Mouse (Mus musculus) MEL (cell line): Measurements from ENCODE around the gene Thap8. TPM values are rescaled to one million over a fixed set of nuclear protein-coding genes. Genes with fewer than 3 reads are reported as not detected.

ENCODE experiments used
- DNase-seq: peaks from one replicate; pipeline ENCODE4 v3.0.0; 2011; ENCODE audit warnings: low read depth, low spot score
- H3K27ac ChIP-seq: 2 replicates; pipeline ENCODE4 v1.5.1; 2012; ENCODE audit warnings: low read depth, mild to moderate bottlenecking, control low read depth, low read length, moderate library complexity; ENCODE audit not compliant: control insufficient read depth
- H3K27me3 ChIP-seq, 2 experiments: fragments of 150-350 bp in 1 of 2; sonication (generic) in 1 of 2; 2 replicates each; pipeline ENCODE4 v1.6.1; 2012; ENCODE audit warnings: low read length in 2 of 2, mild to moderate bottlenecking in 2 of 2, improper control_type of control experiment in 1 of 2, moderate library complexity in 1 of 2; ENCODE audit not compliant: insufficient read depth in 2 of 2, control insufficient read depth in 1 of 2
- H3K36me3 ChIP-seq, 2 experiments: 2 replicates each; pipeline ENCODE4 v1.6.1; 2012 to 2014; ENCODE audit warnings: low read length in 2 of 2, improper control_type of control experiment in 1 of 2, inconsistent platforms in 1 of 2, mild to moderate bottlenecking in 1 of 2; ENCODE audit not compliant: insufficient read depth in 2 of 2, control insufficient read depth in 1 of 2
- H3K4me1 ChIP-seq, 2 experiments: fragments of 150-350 bp in 1 of 2; sonication (generic) in 1 of 2; 2 replicates each; pipeline ENCODE4 v1.6.1; 2012; ENCODE audit warnings: low read length in 2 of 2, improper control_type of control experiment in 1 of 2, mild to moderate bottlenecking in 1 of 2; ENCODE audit not compliant: insufficient read depth in 2 of 2, control insufficient read depth in 1 of 2
- H3K4me3 ChIP-seq, 2 experiments: fragments of 150-350 bp in 1 of 2; sonication (generic) in 1 of 2; 2 replicates each; pipeline ENCODE4 v1.5.1; 2012; ENCODE audit warnings: low read depth in 2 of 2, low read length in 2 of 2, mild to moderate bottlenecking in 2 of 2, moderate library complexity in 2 of 2, control low read depth in 1 of 2, improper control_type of control experiment in 1 of 2; ENCODE audit not compliant: control insufficient read depth in 1 of 2, insufficient read depth in 1 of 2
- H3K79me2 ChIP-seq: 2 replicates; pipeline ENCODE4 v1.6.1; 2012; ENCODE audit warnings: mild to moderate bottlenecking, low read length, moderate library complexity; ENCODE audit not compliant: control insufficient read depth, poor library complexity, insufficient read depth
- H3K9ac ChIP-seq: 2 replicates; pipeline ENCODE4 v1.6.1; 2012; ENCODE audit warnings: low read depth, mild to moderate bottlenecking, control low read depth, low read length, moderate library complexity; ENCODE audit not compliant: control insufficient read depth, poor library complexity, severe bottlenecking
- H3K9me3 ChIP-seq: fragments of 150-350 bp; sonication (generic); replicated peaks from 2 replicates; pipeline ENCODE4 v1.6.1; 2012; ENCODE audit warnings: mild to moderate bottlenecking, low read length, improper control_type of control experiment, moderate library complexity; ENCODE audit not compliant: insufficient read depth
- CTCF ChIP-seq, 3 experiments: IDR thresholded peaks in 2 of 3; conservative IDR thresholded peaks in 1 of 3; 2 replicates each; pipeline ENCODE4 v1.5.1; 2011 to 2012; ENCODE audit warnings: low read length in 3 of 3, low read depth in 2 of 3, mild to moderate bottlenecking in 2 of 3, improper control_type of control experiment in 1 of 3, inconsistent platforms in 1 of 3, mixed read lengths in 1 of 3, moderate library complexity in 1 of 3; ENCODE audit not compliant: control insufficient read depth in 1 of 3, insufficient read depth in 1 of 3, poor library complexity in 1 of 3, severe bottlenecking in 1 of 3
- ELF1 ChIP-seq: IDR thresholded peaks from 2 replicates; pipeline ENCODE4 v1.6.1; 2014; ENCODE audit warnings: low read depth, mild to moderate bottlenecking, inconsistent platforms, low read length, improper control_type of control experiment, moderate library complexity
- EP300 ChIP-seq, 2 experiments: IDR thresholded peaks; 2 replicates each; pipeline ENCODE4 v1.6.1; 2011; ENCODE audit warnings: improper control_type of control experiment in 2 of 2, low read length in 2 of 2, low read depth in 1 of 2, mild to moderate bottlenecking in 1 of 2
- GABPA ChIP-seq: IDR thresholded peaks from 2 replicates; pipeline ENCODE4 v1.6.1; 2012; ENCODE audit warnings: low read depth, mild to moderate bottlenecking, inconsistent platforms, low read length, improper control_type of control experiment, moderate library complexity
- GATA1 ChIP-seq: IDR thresholded peaks from 2 replicates; pipeline ENCODE4 v1.6.1; 2011; ENCODE audit warnings: low read depth, low read length, improper control_type of control experiment
- KAT2A ChIP-seq: conservative IDR thresholded peaks from 2 replicates; pipeline ENCODE4 v1.6.1; 2012; ENCODE audit warnings: low read depth, low read length, improper control_type of control experiment, inconsistent platforms
- MXI1 ChIP-seq: IDR thresholded peaks from 2 replicates; pipeline ENCODE4 v1.6.1; 2011; ENCODE audit warnings: mild to moderate bottlenecking, low read depth, low read length, improper control_type of control experiment
- NRF1 ChIP-seq: IDR thresholded peaks from 2 replicates; pipeline ENCODE4 v1.6.1; 2014; ENCODE audit warnings: low read depth, mild to moderate bottlenecking, inconsistent platforms, low read length, improper control_type of control experiment, moderate library complexity; ENCODE audit not compliant: poor library complexity, insufficient read depth, severe bottlenecking
- POLR2A ChIP-seq, 2 experiments: IDR thresholded peaks; 2 replicates each; pipeline ENCODE4 v1.6.1; 2011 to 2012; ENCODE audit warnings: low read length in 2 of 2, mild to moderate bottlenecking in 2 of 2, control low read depth in 1 of 2, improper control_type of control experiment in 1 of 2, low read depth in 1 of 2, moderate library complexity in 1 of 2; ENCODE audit not compliant: control insufficient read depth in 1 of 2, insufficient read depth in 1 of 2, poor library complexity in 1 of 2
- POLR2AphosphoS2 ChIP-seq: IDR thresholded peaks from 2 replicates; pipeline ENCODE4 v1.6.1; 2011; ENCODE audit warnings: low read length, improper control_type of control experiment
- POLR2AphosphoS5 ChIP-seq: IDR thresholded peaks from 2 replicates; pipeline ENCODE4 v1.6.1; 2012; ENCODE audit warnings: low read depth, borderline replicate concordance, mild to moderate bottlenecking, inconsistent platforms, low read length, moderate library complexity, mixed read lengths
- RAD21 ChIP-seq: IDR thresholded peaks from 2 replicates; pipeline ENCODE4 v1.6.1; 2011; ENCODE audit warnings: mild to moderate bottlenecking, low read depth, low read length, improper control_type of control experiment
- RCOR1 ChIP-seq: IDR thresholded peaks from 2 replicates; pipeline ENCODE4 v1.6.1; 2012; ENCODE audit warnings: low read depth, mild to moderate bottlenecking, inconsistent platforms, low read length, improper control_type of control experiment
- TBP ChIP-seq: IDR thresholded peaks from 2 replicates; pipeline ENCODE4 v1.8.0; 2011; ENCODE audit warnings: low read depth, low read length, improper control_type of control experiment
- TCF12 ChIP-seq: IDR thresholded peaks from 2 replicates; pipeline ENCODE4 v1.6.1; 2014; ENCODE audit warnings: low read depth, mild to moderate bottlenecking, inconsistent platforms, low read length, improper control_type of control experiment, moderate library complexity
- USF1 ChIP-seq: IDR thresholded peaks from 2 replicates; pipeline ENCODE4 v1.6.1; 2014; ENCODE audit warnings: low read depth, mild to moderate bottlenecking, inconsistent platforms, low read length, improper control_type of control experiment, moderate library complexity
- USF2 ChIP-seq, 2 experiments: IDR thresholded peaks; 2 replicates each; pipeline ENCODE4 v1.6.1; 2011 to 2012; ENCODE audit warnings: improper control_type of control experiment in 2 of 2, low read length in 2 of 2, borderline replicate concordance in 1 of 2, inconsistent platforms in 1 of 2, low read depth in 1 of 2, mild to moderate bottlenecking in 1 of 2; ENCODE audit not compliant: insufficient read depth in 1 of 2
- ZKSCAN1 ChIP-seq: IDR thresholded peaks from 2 replicates; pipeline ENCODE4 v1.6.1; 2012; ENCODE audit warnings: low read depth, mild to moderate bottlenecking, inconsistent platforms, low read length, improper control_type of control experiment, moderate library complexity
- polyA plus RNA-seq, 2 experiments: library from polyadenylated mRNA; stranded (reverse) in 1 of 2; unstranded in 1 of 2; fragments of >175 nt in 1 of 2; fragments of >200 nt in 1 of 2; gene quantifications; 2 replicates each; pipeline versions ENCODE4 v1.2.1 to v1.2.4; 2012; ENCODE audit warnings: low replicate concordance in 2 of 2, low read depth in 1 of 2; ENCODE audit not compliant: insufficient read length in 2 of 2, insufficient read depth in 1 of 2, missing spikeins in 1 of 2
- total RNA-seq: library from RNA; depleted of rRNA; stranded (reverse); fragments of 300-350 nt; gene quantifications from 2 replicates; pipeline ENCODE4 v1.2.3, GENCODE M21; 2012

Gene Thap8
- total and polyA plus RNA-seq, 3 experiments, result 0.46 to 0.73 TPM; not detected in 1

- Histone ChIP-seq H3K79me2 (peaks cover 7% of the 10 kb centered on the region), H3K9ac (no peak overlapping the region), H3K9me3 (no peaks in the 10 kb centered on the region), H3K36me3 (no peaks in the 10 kb centered on the region), H3K4me1 (peaks cover 0 to 9% of the 10 kb centered on the region in 2 experiments; a peak in 1 of 4 replicates), H3K27me3 (no peaks in the 10 kb centered on the region), H3K27ac (no peak overlapping the region), H3K4me3 (no peak overlapping the region)
- TF ChIP-seq EP300 (IDR thresholded peaks at IDR 0.05; ENCODE audit: low read depth in 1 of 2, low read length in 2 of 2) (no peak), POLR2AphosphoS5 (no peak), CTCF (IDR thresholded peaks at IDR 0.05 in 2 of 3, conservative IDR thresholded peaks at IDR 0.05 in 1 of 3; ENCODE audit: control insufficient read depth in 1 of 3, insufficient read depth in 1 of 3, low read depth in 2 of 3, low read length in 3 of 3, poor library complexity in 1 of 3, severe bottlenecking in 1 of 3) (no peak), TCF12 (no peak), GABPA (no peak), MXI1 (no peak), ELF1 (no peak), ZKSCAN1 (no peak), KAT2A (no peak), RAD21 (no peak), NRF1 (no peak), USF1 (no peak), RCOR1 (no peak), TBP (no peak), POLR2AphosphoS2 (no peak)
- no peak for DNase-seq
Observed at GRCm38 (mm10) chr7:30234276-30234858, 45.5 kb upstream of the Thap8 start.

DNA sequence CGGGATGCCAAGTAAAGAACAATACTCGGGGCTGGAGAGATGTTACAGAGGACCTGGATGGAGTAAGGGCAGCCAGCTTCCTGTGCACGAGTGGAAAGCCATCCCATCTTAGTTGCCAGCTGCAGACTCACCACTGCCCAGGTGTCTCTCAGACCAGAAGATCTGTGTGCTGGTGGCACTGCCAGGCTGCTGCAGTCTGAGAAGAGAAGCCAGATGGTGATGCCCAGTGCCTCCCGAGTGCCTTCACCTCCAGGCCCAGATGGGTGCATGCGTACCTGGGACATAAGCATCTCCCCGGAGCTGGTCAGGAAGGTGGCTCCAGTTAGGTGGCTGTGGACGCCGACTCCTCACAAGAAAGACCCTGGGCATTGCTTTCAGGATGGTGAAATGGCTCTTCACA lies 44.8 kb upstream of the Thap8 start:
- no peak for TF ChIP-seq RCOR1
- TF ChIP-seq POLR2A (IDR thresholded peaks at IDR 0.05; ENCODE audit: control insufficient read depth in 1 of 2, insufficient read depth in 1 of 2, low read depth in 1 of 2, low read length in 2 of 2, poor library complexity in 1 of 2), result no peak
- TF ChIP-seq KAT2A, result no peak
- no peak for TF ChIP-seq USF2 (IDR thresholded peaks at IDR 0.05; ENCODE audit: borderline replicate concordance in 1 of 2, insufficient read depth in 1 of 2, low read depth in 1 of 2, low read length in 2 of 2)
- no peak for TF ChIP-seq GATA1
- no peak for TF ChIP-seq POLR2AphosphoS5
- Histone ChIP-seq H3K4me1 (peaks cover 0 to 9% of the 10 kb centered on the region in 2 experiments; a peak in 1 of 4 replicates), H3K79me2 (peaks cover 7% of the 10 kb centered on the region), H3K4me3 (no peak overlapping the region), H3K9me3 (no peaks in the 10 kb centered on the region), H3K27me3 (no peaks in the 10 kb centered on the region), H3K36me3 (no peaks in the 10 kb centered on the region), H3K9ac (no peak overlapping the region), H3K27ac (no peak overlapping the region)
- no peak for DNase-seq
